Mouse (Mus musculus): Measurements from ENCODE around the gene Lgmn. TPM values are rescaled to one million over a fixed set of nuclear protein-coding genes. Genes with fewer than 3 reads are reported as not detected.
A peak's percentile ranks its signal among the peaks of the same experiment; 100 is the strongest.

Gene Lgmn
- polyA plus RNA-seq, 1 experiment from 2014 or later = 113 TPM

DNA sequence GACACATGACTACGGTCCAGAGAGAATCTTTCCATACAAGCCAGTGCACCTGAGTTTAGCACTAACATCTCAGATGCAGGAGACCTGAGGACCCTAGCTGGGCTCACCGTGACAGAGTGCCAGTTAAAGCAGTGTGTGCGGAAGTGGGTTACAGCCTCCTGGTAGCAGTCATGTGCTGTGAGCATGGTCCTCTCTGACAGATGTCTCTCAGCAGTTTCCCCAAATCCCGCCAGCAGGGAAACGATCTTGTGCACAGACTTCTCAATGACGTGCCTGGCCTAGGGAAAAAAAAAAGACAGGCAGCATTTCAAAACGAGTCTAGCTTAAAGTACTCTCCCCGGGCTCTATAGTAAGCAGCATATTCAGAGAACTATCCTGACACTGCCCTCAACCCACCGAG is 44.1 kb downstream of the Lgmn start:
- 0 out of 2 replicates have a peak, but pooled peaks cover 17% of the 10 kb centered on the region for H3K36me3 ChIP-seq (ENCODE audit: control insufficient read depth, insufficient read depth, low read length)
- ATAC-seq (ENCODE audit: low read depth) = no peak
- 75% methylated on average over 9 of the region's 9 CpGs for WGBS

GRCm38 (mm10) chr12:102394496-102394895 is 45.1 kb downstream of the Lgmn start:
- ATAC-seq (ENCODE audit: low read depth) = no peak
- 92% methylated on average over 7 of the region's 7 CpGs for WGBS

More for the DNA sequence above, 44.1 kb downstream of the Lgmn start:
- Histone ChIP-seq H3K4me1 (ENCODE audit: control insufficient read depth, insufficient read depth, low read length) (no peaks in the 10 kb centered on the region), H3K27ac (replicated peaks; ENCODE audit: low read depth, low read length) (no peak overlapping the region), H3K9me3 (ENCODE audit: control insufficient read depth, low read length) (no peaks in the 10 kb centered on the region), H3K9ac (ENCODE audit: low read depth, low read length) (no peak overlapping the region), H3K27me3 (replicated peaks; ENCODE audit: control insufficient read depth, insufficient read depth, low read length) (no peaks in the 10 kb centered on the region), H3K4me2 (ENCODE audit: low read depth, low read length) (no peak overlapping the region), H3K4me3 (ENCODE audit: low read depth, low read length) (no peak overlapping the region)
- DNase-seq (ENCODE audit: low spot score) = no peak

DNA sequence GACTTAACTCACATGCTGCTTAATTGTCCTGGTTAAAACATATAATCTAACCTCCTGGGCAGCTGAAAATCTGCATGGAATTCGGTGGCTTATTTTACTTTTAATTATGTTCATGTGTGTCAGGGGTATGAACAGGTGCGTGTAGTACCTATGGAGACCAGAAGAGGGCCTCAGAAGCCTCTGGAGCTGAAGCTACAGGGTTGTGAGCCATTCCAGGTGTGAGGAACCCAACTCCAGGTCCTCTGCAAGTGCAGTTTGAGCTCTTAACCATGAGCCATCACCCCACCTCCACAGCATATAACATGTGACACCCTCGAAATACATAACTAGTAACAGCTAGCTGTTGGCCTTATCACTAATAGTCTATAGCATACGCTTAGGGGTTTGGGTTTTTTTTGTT is 47.6 kb downstream of the Lgmn start:
- no peak overlapping the region for H3K27ac ChIP-seq (replicated peaks; ENCODE audit: low read depth, low read length)
- peaks cover 14% of the 10 kb centered on the region; the same call in 1 of the 2 replicates for H3K36me3 ChIP-seq (ENCODE audit: control insufficient read depth, insufficient read depth, low read length)
- no peak overlapping the region for H3K4me2 ChIP-seq (ENCODE audit: low read depth, low read length)
- DNase-seq (ENCODE audit: low spot score) (no peak), ATAC-seq (ENCODE audit: low read depth) (no peak)
- 64% methylated on average over 4 of the region's 4 CpGs for WGBS
- H3K9ac ChIP-seq (ENCODE audit: low read depth, low read length) = no peak overlapping the region
- no peaks in the 10 kb centered on the region for H3K4me1 ChIP-seq (ENCODE audit: control insufficient read depth, insufficient read depth, low read length)
- H3K4me3 ChIP-seq (ENCODE audit: low read depth, low read length) = no peak overlapping the region
- H3K9me3 ChIP-seq (ENCODE audit: control insufficient read depth, low read length) = no peaks in the 10 kb centered on the region
- H3K27me3 ChIP-seq (replicated peaks; ENCODE audit: control insufficient read depth, insufficient read depth, low read length) = no peaks in the 10 kb centered on the region

More at GRCm38 (mm10) chr12:102394496-102394895, 45.1 kb downstream of the Lgmn start:
- no peak for DNase-seq (ENCODE audit: low spot score)
- 0 out of 2 replicates have a peak, but pooled peaks cover 11% of the 10 kb centered on the region for H3K36me3 ChIP-seq (ENCODE audit: control insufficient read depth, insufficient read depth, low read length)
- no peak overlapping the region for H3K9ac ChIP-seq (ENCODE audit: low read depth, low read length)
- H3K27me3 ChIP-seq (replicated peaks; ENCODE audit: control insufficient read depth, insufficient read depth, low read length) = no peaks in the 10 kb centered on the region
- H3K4me1 ChIP-seq (ENCODE audit: control insufficient read depth, insufficient read depth, low read length) = no peaks in the 10 kb centered on the region
- no peak overlapping the region for H3K27ac ChIP-seq (replicated peaks; ENCODE audit: low read depth, low read length)
- no peak overlapping the region for H3K4me2 ChIP-seq (ENCODE audit: low read depth, low read length)
- H3K4me3 ChIP-seq (ENCODE audit: low read depth, low read length) = no peak overlapping the region
- no peaks in the 10 kb centered on the region for H3K9me3 ChIP-seq (ENCODE audit: control insufficient read depth, low read length)

GRCm38 (mm10) chr12:102391109-102391508 is 48.5 kb downstream of the Lgmn start:
- H3K36me3 ChIP-seq (ENCODE audit: control insufficient read depth, insufficient read depth, low read length) = peaks cover 14% of the 10 kb centered on the region; the same call in 1 of the 2 replicates
- H3K9me3 ChIP-seq (ENCODE audit: control insufficient read depth, low read length) = no peaks in the 10 kb centered on the region
- no peak overlapping the region for H3K4me3 ChIP-seq (ENCODE audit: low read depth, low read length)
- no peaks in the 10 kb centered on the region for H3K4me1 ChIP-seq (ENCODE audit: control insufficient read depth, insufficient read depth, low read length)
- no peak overlapping the region for H3K9ac ChIP-seq (ENCODE audit: low read depth, low read length)
- no peak overlapping the region for H3K4me2 ChIP-seq (ENCODE audit: low read depth, low read length)
- ATAC-seq (ENCODE audit: low read depth) (no peak), DNase-seq (ENCODE audit: low spot score) (no peak)
- WGBS = 81% methylated on average over 2 of the region's 2 CpGs
- no peak overlapping the region for H3K27ac ChIP-seq (replicated peaks; ENCODE audit: low read depth, low read length)
- no peaks in the 10 kb centered on the region for H3K27me3 ChIP-seq (replicated peaks; ENCODE audit: control insufficient read depth, insufficient read depth, low read length)

DNA sequence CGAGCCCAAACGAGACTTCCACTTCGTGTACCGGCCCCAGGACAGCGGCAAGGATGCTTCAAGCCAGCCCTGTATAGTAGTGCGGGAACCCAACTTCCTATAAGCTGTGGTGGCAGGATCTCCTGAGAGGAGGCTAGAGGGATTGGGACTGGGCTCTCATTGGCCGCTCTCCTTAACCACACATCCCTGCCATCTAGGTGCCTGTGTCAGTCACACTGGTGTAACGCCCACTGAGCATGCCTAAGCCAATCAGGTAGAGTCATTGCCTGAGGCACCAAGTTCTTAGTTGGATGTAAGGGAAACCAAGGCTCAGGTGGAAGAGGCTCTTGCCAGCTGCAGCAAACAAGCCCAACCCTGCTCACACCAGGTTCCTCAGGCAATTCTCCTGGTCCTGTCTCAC is 49.6 kb downstream of the Lgmn start:
- H3K36me3 ChIP-seq (ENCODE audit: control insufficient read depth, insufficient read depth, low read length) = peaks cover 11% of the 10 kb centered on the region; the same call in 1 of the 2 replicates
- no peaks in the 10 kb centered on the region for H3K27me3 ChIP-seq (replicated peaks; ENCODE audit: control insufficient read depth, insufficient read depth, low read length)
- DNase-seq (ENCODE audit: low spot score) = peak; percentile 33
- H3K4me1 ChIP-seq (ENCODE audit: control insufficient read depth, insufficient read depth, low read length) = no peaks in the 10 kb centered on the region
- no peak overlapping the region for H3K4me2 ChIP-seq (ENCODE audit: low read depth, low read length)
- H3K27ac ChIP-seq (replicated peaks; ENCODE audit: low read depth, low read length) = no peak overlapping the region
- no peak overlapping the region for H3K4me3 ChIP-seq (ENCODE audit: low read depth, low read length)
- ATAC-seq (ENCODE audit: low read depth) = no peak
- no peaks in the 10 kb centered on the region for H3K9me3 ChIP-seq (ENCODE audit: control insufficient read depth, low read length)
- no peak overlapping the region for H3K9ac ChIP-seq (ENCODE audit: low read depth, low read length)
- WGBS = 43% methylated on average over 8 of the region's 8 CpGs

- H3K27me3 ChIP-seq (replicated peaks; ENCODE audit: control insufficient read depth, insufficient read depth, low read length) = no peaks in the 10 kb centered on the region
- 51% methylated on average over 16 of the region's 16 CpGs for WGBS
- no peaks in the 10 kb centered on the region for H3K9me3 ChIP-seq (ENCODE audit: control insufficient read depth, low read length)
- no peak overlapping the region for H3K4me2 ChIP-seq (ENCODE audit: low read depth, low read length)
- H3K4me1 ChIP-seq (ENCODE audit: control insufficient read depth, insufficient read depth, low read length) = no peaks in the 10 kb centered on the region
- DNase-seq (ENCODE audit: low spot score) (peak; percentile 87), ATAC-seq (ENCODE audit: low read depth) (peak; percentile 79)
- no peak overlapping the region for H3K9ac ChIP-seq (ENCODE audit: low read depth, low read length)
- no peak overlapping the region for H3K27ac ChIP-seq (replicated peaks; ENCODE audit: low read depth, low read length)
- no peak overlapping the region for H3K4me3 ChIP-seq (ENCODE audit: low read depth, low read length)
- peaks cover 7% of the 10 kb centered on the region; the same call in 1 of the 2 replicates for H3K36me3 ChIP-seq (ENCODE audit: control insufficient read depth, insufficient read depth, low read length)
These were observed 52.2 kb downstream of the Lgmn start for GRCm38 (mm10) chr12:102387219-102387917.

GRCm38 (mm10) chr12:102384819-102385218 is 54.8 kb downstream of the Lgmn start:
- no peaks in the 10 kb centered on the region for H3K9me3 ChIP-seq (ENCODE audit: control insufficient read depth, low read length)
- peaks cover 7% of the 10 kb centered on the region; the same call in 1 of the 2 replicates for H3K36me3 ChIP-seq (ENCODE audit: control insufficient read depth, insufficient read depth, low read length)
- no peak overlapping the region for H3K9ac ChIP-seq (ENCODE audit: low read depth, low read length)
- ATAC-seq (ENCODE audit: low read depth) = peak; percentile 24; the same call in 1 of the 2 replicates
- H3K27me3 ChIP-seq (replicated peaks; ENCODE audit: control insufficient read depth, insufficient read depth, low read length) = no peaks in the 10 kb centered on the region
- peak; percentile 64 for DNase-seq (ENCODE audit: low spot score)
- H3K4me3 ChIP-seq (ENCODE audit: low read depth, low read length) = no peak overlapping the region
- no peaks in the 10 kb centered on the region for H3K4me1 ChIP-seq (ENCODE audit: control insufficient read depth, insufficient read depth, low read length)
- H3K4me2 ChIP-seq (ENCODE audit: low read depth, low read length) = no peak overlapping the region
- no peak overlapping the region for H3K27ac ChIP-seq (replicated peaks; ENCODE audit: low read depth, low read length)
- WGBS = 18% methylated on average over 3 of the region's 3 CpGs

DNA sequence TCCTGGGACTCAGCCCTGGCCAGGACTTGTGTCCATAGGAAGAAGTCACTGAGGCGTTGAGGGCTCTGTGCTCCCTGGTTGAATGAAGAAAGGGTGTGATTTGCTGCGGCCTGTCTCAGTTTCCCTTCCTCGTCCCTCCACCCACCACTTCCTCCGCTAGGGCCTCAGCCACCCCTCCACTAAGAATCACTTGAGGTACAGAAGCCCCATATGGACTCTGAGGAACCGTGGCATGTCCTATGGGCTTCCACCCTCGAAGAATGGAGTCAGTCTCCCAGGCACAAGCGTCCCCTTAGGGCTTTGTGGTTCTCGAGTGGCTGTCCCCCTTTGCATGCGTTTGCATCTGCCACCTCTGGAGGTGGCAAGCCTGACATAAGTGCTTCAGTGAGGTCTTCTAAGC is 56.3 kb downstream of the Lgmn start:
- Histone ChIP-seq H3K9ac (ENCODE audit: low read depth, low read length) (no peak overlapping the region), H3K9me3 (ENCODE audit: control insufficient read depth, low read length) (no peaks in the 10 kb centered on the region), H3K27ac (replicated peaks; ENCODE audit: low read depth, low read length) (no peak overlapping the region), H3K4me1 (ENCODE audit: control insufficient read depth, insufficient read depth, low read length) (no peaks in the 10 kb centered on the region), H3K4me3 (ENCODE audit: low read depth, low read length) (no peak overlapping the region), H3K36me3 (ENCODE audit: control insufficient read depth, insufficient read depth, low read length) (peaks cover 6% of the 10 kb centered on the region; the same call in 1 of the 2 replicates), H3K4me2 (ENCODE audit: low read depth, low read length) (no peak overlapping the region), H3K27me3 (replicated peaks; ENCODE audit: control insufficient read depth, insufficient read depth, low read length) (no peaks in the 10 kb centered on the region)
- 85% methylated on average over 9 of the region's 9 CpGs for WGBS
- ATAC-seq (ENCODE audit: low read depth) (no peak), DNase-seq (ENCODE audit: low spot score) (no peak)

- no peak for DNase-seq (ENCODE audit: low spot score)
- Histone ChIP-seq H3K27me3 (replicated peaks; ENCODE audit: control insufficient read depth, insufficient read depth, low read length) (no peaks in the 10 kb centered on the region), H3K4me3 (ENCODE audit: low read depth, low read length) (no peak overlapping the region), H3K4me2 (ENCODE audit: low read depth, low read length) (no peak overlapping the region), H3K9ac (ENCODE audit: low read depth, low read length) (no peak overlapping the region), H3K36me3 (ENCODE audit: control insufficient read depth, insufficient read depth, low read length) (0 out of 2 replicates have a peak, but pooled peaks cover 4% of the 10 kb centered on the region), H3K27ac (replicated peaks; ENCODE audit: low read depth, low read length) (no peak overlapping the region), H3K9me3 (ENCODE audit: control insufficient read depth, low read length) (no peaks in the 10 kb centered on the region), H3K4me1 (ENCODE audit: control insufficient read depth, insufficient read depth, low read length) (no peaks in the 10 kb centered on the region)
- no peak for ATAC-seq (ENCODE audit: low read depth)
- WGBS = 84% methylated on average over 8 of the region's 8 CpGs
These were observed 57.4 kb downstream of the Lgmn start for GRCm38 (mm10) chr12:102382180-102382579.
